Mouse (Mus musculus) A20 (cell line): ENCODE measurements around the gene Neurl3.
A peak's percentile ranks its signal among the peaks of the same experiment; 100 is the strongest.

Source experiments
- DNase-seq: peaks from one replicate; pipeline ENCODE4 v3.0.0-alpha.2; 2011; ENCODE audit warnings: low read depth, low spot score

The Neurl3 gene

DNA sequence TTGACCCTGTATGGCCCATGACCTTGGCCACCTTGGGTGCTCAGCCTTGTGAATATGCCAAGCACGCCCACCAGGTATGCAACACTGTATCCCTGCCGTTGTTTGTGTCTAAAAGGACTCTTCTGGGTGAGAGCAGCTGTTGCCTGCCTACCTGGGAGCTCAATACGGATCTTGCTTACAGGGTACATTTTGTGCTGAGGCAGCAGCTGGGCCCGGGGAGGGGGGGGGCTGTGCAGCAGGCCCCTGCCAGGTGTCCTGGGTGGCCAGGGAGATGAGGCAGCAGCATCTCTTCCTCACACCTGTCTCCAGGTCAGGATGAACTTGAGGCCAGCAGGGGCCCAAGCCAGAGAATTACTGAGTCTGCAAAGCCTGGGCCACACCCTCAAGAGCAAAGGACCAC, 23.6 kb upstream of the Neurl3 start:
- DNase-seq = peak; percentile 30

DNA sequence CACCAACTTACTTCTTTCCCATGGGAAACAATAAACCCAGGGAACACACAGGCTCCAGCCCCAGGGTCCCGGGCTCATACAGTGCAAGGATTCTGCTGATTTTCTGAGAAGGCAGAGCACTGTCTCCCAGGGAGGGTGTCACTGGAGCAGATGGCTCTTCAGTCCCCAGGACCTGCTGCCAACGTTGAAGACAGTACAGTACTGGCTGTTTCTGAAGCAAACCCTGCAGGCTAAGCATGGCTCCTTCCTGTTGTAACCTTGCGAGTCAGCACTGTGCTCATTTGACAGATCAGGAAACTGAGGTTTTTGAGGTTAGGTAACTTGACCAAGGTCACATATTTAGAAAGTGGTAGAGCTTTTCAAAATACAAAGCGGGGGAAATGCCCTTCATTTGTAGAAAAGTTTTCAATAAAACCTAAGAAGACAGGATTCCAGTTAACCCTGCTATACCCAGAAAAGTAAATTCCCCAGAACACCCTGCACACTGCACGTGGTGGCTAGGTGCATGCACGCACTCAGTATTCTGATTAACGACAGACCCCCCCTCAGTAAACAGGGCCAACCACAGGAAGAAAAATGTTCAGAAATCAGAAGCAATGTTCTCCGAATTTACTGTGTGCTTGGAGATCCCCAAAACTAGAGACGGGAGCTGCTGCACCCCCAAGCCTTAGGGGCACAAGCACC, 22.1 kb upstream of the Neurl3 start:
- DNase-seq = peak; percentile 61

DNA sequence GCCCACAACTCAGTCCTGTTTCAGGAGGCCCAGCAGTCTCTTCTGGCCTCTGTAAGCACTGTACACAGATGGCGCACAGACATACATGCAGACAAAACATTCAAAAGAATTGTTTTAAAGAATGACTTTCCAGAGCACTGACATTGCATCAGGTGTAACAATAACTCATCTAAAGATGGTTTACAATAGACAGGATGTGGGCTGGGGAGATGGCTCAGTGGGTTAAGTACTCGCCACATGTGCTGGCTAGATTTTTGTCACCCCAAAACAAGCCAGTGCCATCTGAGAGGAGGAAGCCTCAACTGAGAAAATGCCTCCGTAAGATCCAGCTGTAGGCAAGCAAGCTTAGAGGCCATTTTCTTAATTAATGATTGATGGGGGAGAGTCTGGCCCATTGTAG, 19.9 kb upstream of the Neurl3 start:
- peak; percentile 32 for DNase-seq

DNA sequence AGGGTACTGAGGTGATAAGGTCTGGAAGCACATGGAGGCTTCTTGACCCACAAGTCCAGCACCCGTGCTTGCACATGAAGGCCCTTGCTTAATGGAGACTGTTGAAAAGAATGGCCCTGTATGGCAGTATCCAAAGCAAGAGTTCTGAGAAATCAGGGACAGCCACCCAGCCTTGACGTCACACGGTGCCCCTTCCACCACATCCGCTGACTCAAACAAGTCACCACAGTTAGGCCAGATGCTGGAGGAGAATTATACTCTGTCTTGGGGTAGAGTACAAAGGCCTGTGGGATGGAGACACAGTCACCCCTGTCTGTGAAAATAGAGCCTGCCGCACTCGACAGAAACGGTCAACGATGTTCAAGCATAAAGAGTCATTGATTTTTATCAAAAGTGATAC, 19.0 kb upstream of the Neurl3 start:
- no peak for DNase-seq

DNA sequence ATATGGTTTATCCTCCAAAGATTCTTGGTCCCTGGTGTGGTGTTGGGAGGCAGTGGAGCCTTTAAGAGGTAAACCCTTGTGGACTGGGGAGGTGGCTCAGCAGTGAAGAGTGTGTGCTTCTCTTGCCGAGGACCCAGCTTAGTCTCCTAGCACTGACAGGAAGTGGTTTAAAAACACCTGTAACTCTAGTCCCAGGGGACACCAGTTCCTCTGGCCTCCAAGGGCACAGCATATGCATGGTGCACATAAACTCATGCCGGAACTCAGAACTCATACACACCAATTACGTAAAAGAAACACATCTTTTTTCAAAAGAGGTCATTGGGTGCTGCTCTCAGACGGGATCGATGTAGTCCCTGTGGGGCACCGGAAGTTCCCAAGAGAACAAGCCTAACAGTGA, 7.4 kb upstream of the Neurl3 start:
- peak; percentile 92 for DNase-seq

DNA sequence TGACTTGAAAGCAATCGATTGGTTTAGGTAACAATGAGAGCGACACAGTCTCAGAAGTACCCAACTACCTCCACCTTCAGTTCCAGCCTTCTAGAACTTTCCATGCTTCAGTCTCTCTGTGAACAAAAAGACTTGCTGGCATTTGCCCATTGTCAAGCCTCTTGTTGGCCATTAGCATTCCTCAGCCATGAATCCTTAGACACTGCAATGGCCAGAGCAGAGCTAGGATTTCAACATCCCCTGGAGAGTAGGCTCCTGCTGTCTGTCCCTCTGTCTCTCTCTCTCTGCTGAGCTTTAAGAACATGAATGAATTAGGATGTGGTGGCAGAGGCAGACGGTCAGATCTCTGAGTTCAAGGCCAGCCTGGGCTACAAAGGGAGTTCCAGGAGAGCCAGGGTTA, 6.5 kb upstream of the Neurl3 start:
- DNase-seq = no peak

DNA sequence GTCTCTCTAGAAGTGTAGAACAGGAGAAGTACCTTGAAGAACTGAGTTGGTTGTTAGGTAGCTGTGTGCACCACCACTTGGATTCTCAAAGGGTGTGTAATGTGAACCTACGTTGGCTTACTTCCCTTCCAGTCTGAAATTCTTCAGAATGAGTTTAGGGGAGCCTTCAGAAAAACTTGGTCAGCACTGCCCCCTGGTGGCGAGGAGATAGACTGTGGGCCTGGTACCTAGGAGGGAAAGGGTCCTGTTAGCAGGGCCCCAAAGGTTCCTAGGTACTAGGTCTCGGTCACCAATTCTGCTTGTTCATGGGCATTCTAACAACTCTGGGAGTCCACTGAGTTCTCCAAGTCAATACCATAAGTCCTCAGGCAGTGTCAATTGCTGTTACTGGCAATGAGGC, 4.7 kb upstream of the Neurl3 start:
- peak; percentile 87 for DNase-seq

DNA sequence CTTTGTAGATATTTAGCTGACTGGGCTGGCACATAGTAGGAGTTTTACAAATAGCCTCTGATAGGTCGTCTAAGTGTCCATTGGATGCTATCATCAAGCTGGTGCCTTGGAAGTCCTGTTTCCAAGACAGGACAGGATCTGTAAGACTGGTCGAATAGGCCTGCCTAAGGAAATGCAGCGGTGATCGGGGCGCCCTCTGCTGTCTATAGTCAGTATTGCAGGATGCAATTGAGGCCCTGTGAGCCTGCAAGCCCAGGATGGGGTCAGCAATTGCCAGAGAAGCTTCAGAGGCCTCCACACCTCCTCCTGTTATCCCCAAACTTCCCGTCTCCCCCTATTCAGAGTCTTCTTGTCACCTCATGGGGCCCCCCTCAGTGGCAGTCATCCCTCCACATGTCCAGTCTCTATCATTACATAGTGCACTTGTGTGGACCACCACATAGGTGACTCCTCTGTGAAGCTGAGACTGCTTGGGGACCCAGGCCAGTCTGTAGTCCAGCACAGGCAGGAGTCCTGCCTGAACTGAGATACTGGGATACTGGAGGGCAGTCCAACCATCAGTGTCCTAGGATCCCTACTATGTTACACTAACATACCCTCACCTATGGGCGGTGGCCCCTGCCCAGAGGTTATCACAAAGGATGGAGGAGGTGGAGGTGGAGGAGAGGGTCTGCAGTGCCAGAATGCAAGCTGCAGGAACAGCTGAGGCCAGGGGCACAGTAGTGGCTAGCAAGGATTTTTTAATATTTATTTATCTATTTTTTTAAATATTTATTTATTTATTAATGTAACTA, 3.0 kb upstream of the Neurl3 start:
- peak; percentile 83 for DNase-seq

DNA sequence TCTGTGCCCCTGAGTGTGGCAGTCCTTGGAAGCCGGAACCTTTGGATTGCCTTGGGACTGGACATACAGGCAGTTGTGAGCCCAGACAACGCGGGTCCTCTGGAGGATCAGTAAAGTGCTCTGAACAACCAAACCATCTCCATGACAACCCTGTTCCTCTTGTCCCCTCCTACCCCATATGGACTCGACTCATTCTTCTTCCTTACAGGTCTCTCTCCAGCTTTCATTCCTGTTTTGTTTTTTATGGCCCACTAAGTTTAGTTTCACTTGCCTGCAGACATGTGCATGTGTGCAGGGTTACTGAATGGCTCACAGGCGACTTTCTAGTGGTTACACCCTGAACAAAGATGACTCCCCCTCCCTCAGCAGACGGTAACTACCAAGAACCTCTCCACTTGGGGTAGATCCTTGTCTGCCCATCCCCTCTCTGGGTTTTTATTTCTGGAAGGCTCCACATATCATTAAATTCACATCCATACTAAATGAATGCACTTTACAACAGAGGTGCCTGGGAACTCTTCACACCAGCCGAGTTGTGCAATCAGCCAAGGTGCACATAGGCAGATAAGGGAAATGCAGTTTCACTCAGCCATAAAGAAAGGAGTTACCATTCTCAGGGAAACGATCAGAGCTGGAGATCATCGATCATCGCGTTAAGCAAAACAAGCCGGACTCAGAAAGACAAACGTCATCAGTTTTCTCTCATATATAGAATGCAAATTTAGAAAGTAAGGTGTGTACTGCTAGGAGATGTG, 1.3 kb upstream of the Neurl3 start:
- DNase-seq = no peak

DNA sequence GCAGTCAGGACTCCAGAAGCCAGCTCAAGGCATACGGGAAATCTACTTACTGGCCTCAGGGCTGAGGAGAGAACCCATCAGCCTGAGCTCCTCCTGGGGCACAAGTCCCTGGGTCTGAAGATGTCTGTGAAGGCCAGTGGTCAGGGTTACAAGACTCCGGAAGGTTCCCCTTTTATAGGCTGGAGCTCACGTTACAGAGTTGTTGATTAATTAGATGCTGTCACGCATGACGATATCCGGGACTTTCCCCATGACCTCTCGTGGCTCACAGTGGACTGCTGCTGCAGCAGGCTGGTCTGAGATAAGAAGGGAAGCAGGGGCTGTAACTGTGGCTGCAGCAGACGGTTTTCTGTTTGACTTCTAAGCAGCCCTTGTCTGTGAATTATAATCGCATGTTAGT, 1.2 kb downstream of the Neurl3 start:
- DNase-seq = peak; percentile 91

DNA sequence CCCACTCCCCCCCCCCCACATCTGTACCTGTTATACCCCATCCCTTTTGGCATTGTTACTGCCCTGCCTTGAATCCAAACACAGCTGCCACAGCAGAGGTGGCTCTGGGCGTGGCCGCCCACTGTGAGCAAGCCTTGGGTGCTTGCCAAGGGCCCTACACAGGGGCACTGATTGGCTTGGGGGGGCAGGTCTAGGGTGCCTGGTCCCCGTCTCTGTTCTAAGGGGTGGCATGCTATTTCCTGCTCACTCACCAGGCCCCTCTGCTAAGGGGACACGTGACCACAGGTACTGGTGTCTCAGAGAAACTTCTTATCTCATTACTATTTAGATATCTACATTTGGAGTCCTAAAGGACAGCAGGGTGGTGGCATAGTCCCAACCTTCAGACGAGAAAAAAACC, 1.9 kb downstream of the Neurl3 start:
- DNase-seq = peak; percentile 78

DNA sequence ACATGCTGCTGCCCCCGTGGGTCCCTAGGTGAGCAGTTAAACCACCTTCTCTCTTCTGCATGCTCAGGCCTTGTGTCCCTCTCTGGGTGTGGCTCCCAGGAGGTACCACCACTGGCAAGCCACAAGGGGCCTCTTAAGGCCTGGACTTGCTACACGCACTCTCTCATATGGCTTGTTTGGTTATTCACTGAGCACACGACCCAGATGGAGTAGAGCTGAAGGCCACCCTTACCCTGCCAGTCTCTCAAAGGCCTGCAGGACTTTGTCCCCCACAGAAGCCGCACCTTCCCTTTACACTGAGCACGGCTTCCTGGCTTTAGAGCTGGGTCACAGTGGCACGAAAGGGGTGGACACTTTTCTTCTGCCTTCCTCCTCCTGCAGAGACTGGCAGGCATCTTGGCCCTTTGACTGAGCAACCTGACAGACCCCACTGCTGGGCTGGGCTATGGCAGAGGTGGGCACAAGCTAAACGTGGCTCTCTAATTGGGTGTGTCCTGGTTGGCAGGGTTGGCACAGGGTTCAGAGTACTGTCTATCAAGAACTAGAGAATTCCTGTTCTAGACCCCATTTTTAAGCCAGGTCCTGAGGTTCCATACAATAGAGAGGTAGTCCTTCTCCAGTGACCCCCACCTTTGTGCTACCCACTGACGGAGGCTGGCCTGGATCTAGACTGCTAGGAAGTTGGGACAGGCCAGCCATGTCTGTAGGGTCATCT, 2.8 kb downstream of the Neurl3 start:
- DNase-seq = no peak

DNA sequence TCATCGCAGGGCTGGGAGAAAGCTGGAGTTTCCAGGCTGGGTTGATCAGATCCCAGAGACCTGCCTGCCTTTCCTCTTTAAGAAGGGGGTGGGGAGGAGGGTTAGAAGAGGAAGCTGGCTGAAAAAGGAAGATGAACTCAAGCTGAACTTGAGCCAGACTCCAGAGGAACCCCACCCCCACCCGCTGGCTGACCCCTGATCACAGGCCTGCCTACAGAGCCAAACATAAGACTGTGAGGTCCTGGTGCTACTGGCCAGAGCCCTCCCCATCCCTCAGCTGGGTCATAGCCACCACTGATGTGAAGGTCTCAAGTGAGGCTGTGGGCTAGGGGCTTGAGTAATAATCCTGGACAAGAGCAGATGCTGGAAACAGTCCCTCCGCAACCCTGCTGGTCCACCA, 3.8 kb downstream of the Neurl3 start:
- DNase-seq = no peak

DNA sequence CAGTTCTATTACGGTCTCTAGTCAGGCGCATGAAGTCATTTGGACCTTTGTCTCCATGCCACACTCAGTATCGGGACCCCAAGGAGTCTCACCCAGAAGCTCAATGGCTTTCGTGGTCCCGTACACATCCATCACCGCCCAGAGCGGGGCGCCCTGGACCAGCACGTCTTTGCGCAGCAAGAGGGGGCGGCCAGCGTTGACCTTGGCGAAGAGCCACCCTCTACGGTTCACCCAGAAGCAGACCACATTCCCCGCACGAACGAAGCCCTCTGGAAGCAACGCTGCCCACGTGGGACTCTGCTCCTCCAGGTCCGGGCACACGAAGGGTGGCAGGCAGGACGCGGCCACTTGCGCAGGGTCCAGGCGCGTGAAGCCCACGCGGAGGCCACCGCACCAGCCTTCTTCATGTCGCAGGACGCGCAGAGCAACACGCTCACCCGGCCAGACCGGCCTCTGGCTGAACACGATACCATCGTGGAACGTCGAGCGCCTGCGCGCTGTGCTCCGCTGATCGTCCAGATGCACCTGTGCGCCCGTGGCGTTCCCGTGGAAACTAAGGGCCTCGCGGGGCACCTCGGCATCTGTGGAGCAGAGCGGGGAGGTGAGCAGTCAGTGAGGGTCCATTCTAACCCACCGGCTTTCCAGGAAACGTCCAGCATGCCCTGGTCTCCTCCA, 5.2 kb downstream of the Neurl3 start:
- DNase-seq = no peak

DNA sequence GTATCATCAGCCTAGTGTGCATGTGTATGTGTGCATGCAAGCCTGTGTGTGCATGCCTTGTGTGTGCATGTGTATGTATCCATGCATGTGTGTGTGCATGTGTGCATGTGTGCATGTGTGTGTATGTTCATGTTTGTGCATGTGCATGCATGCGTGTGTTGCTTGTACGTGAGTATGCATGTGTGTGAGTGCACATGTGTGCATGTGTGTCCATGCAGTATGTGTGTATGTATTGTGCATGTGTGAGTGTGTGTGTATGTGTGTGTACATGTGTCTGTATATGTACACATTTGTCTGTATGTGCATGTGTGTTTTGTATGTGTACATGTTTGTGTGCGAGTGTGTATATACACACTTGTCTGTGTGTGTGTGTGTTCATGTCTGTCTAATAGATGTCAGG, 6.9 kb downstream of the Neurl3 start:
- no peak for DNase-seq

DNA sequence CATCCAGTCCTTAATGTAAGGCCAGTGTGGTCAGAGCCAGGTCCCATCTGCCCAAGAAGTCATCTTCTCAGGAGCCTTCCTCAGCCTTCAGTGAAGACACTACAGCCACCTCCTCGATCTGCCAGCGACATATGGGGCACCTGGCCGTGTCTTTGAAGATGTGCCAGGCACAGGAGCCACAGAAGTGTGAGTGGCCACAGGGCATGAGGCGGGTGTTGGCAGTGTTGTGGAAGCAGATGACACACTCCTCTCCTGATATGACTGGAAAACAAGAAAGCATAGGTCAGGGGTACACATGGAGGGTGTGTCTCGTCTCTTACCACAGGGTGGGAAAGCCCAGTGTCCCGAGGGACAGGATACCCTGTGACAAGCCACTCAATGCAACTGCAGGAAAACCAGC, 8.2 kb downstream of the Neurl3 start:
- no peak for DNase-seq

DNA sequence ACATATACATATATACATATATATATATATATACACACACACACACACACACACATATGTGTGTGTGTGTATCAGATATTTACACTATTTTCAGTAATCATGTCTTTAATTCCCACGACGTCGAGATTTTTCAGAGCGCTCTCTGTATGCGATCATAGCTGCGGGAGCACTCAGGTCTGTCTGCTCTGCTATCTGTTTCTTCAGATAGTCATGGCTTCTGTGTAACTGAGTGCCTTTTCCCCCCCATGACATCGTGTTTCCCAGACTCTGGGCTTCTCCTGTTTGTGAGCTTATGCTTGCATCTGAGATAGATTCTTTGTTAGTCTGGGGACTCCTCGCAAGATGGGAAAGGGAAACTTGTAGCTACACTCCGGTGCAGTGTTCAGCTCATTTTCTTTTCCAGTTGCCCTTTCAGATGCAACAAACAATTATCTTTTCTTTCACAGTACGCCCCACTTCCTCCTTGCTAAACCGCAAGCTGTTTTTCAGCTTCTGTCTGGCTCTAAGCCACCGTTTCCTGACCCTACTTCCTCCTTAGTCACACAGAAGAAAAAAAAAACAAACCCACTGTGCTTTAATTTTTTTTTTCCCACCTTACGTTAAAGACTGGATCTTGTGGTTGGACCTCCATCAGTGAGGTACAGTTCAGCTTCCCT, 10.5 kb downstream of the Neurl3 start:
- DNase-seq = peak; percentile 89

DNA sequence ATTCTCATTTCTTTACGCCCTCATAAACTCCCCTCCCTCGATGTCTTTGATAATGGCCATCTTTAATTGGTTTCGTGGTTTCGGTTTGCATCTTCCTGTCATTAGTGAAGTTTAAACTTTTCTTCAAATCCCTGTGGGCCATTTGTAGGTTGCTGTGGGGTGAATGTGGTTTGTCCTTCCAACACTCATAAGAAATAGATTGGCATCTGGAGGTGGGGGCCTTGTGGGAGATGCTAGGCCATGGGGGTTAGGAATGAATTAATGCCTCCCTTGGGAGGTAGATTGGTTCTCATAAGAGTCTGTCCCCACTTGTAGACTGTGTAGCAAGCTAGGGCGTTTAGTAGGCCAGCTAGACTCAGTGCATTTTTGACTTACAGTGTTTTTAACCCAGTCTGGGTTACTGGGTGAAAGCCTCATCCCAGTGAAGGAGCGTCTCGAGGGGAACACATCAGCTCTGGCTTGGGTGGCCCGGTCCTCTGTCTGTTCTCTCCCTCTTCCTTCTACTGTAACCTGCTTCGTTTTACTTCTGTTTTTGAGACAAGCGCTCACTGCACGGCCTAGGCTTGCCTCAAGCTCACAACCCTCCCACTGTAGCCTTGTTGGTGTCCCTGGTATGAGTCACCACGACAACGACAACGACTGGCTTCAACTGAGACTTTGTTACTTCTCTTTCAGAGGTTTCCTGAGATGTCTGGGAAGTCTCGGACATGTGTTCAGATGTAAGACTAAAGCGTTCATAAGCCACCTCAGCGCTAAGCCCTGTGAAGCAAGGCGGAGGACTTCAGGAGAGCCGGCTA, 12.6 kb downstream of the Neurl3 start:
- peak; percentile 84 for DNase-seq

DNA sequence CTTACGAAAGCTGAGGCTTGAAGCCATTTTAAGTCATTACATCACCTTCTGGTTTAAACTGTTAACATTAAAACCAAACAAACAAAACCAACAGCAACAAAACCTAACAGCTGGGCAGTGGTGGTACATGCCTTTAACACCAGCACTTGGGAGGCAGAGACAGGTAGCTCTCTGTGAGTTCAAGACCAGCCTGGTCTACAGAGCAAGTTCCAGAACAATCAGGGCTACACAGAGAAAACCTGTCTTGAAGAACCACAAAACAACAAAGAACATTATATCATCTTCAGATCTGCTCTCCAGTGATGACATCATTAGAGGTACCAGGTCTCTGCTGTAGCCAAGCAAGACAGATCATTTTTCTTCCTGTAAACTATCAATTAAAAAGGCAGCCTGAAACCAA, 14.1 kb downstream of the Neurl3 start:
- DNase-seq = peak; percentile 22

DNA sequence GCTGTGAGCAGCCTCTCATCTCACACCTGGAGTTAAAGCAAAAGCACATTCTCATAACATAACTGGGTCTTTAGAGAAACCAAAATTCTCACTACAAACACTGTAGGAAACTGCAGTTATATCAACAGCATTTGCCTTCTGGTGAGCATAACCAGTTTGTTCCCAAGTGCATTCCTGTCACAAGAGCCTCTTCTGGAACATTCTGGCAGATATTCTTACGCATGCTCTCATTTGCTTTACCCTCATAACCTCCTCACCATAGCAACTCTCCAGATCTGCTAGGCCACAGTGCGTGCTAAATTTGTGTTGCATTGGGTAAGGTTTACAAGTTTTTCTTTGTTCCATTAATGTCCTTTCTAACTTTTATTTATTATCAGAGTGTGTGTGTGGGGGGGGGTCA, 15.2 kb downstream of the Neurl3 start:
- peak; percentile 59 for DNase-seq
